Mouse (Mus musculus) WW6 (cell line): ENCODE measurements around the gene Ccdc148.

Source experiments
- DNase-seq: peaks from one replicate; pipeline ENCODE4 v3.0.0-alpha.2; 2013; ENCODE audit warnings: low read depth, low spot score

Ccdc148 gene

DNA sequence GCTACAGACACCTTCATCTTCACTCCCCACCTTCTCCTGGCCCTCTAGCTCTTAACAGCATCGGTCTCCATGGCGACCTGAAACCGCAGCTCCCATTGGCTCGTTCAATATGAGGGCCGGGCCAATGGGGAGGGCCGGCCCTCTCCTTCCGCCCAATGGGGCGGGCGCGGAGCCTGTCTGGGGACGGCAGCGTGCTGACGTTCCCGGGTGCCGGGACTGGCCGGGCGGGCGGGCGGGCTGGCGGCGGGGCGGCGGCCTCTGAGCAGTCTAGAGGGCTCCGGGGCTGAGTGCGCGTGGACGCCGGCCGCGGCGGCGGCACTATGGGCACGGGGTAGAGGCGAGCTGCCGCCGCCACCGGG is at the start of gene Ccdc148, which contains the start of gene Pkp4:
Gene Ccdc148, minus strand, starts transcription at position 79 of the 359 bp plus-strand sequence.
Gene Pkp4, plus strand, starts transcription at position 246 of the 359 bp plus-strand sequence.
- peak; percentile 87 for DNase-seq

DNA sequence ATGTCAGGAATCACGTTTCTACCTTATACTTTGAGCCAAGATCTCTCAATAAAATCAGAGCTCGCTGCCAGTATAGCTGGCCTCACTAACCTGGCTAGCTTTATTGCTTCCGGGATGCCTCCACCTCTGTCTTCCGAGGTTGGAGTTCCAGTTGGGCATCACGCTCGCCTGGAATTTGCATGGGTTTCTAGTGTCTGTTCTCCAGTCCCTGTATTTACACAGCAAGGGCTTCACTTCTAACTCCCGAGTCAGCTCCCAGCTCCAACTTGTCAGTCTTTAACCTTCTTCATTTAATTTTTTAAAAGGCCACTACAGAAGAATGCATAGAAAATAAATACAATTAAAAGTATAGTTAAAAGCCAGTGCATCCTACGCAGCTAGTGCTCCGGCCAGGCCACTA is 47.8 kb upstream of the Ccdc148 start:
- DNase-seq = no peak

DNA sequence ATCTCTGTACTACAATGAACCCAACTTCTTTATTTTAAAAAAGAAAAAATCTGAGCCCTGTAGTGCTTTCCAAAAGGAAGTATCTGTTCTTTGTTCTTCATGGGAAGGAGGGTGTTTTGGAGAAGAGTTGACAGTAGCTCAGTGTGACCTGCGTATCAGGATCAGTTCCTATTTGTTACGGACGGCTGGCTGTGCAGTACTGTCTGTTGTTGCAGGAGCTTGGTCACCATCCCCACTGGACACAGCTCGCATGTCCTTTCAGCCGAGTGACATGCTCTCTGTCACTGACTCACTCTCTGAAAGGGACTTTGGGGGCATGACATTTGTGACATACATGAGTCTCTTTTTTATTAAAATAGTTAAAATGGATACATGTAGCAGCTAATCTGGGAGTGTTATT is 47.2 kb upstream of the Ccdc148 start:
- DNase-seq = no peak

DNA sequence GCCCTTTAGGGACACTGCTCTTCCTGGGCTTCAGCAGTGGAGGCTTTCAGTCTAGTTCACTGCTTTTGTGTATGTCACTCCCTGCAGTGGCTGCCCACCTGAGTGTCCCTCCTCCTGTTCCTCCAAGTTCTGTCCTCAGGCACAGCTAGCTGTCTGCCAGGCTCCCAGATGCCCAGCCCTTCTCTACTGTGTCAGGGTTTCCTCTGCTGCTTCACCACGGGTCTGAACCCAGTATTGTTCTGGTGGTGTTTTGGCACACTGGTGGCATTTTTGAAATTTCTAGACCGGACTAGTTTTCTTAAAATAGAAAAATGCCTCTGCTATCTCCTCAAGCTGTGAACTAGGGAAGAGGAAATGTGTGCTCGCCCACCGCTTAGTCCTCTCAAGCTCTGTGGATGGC is 46.8 kb upstream of the Ccdc148 start:
- DNase-seq = no peak

DNA sequence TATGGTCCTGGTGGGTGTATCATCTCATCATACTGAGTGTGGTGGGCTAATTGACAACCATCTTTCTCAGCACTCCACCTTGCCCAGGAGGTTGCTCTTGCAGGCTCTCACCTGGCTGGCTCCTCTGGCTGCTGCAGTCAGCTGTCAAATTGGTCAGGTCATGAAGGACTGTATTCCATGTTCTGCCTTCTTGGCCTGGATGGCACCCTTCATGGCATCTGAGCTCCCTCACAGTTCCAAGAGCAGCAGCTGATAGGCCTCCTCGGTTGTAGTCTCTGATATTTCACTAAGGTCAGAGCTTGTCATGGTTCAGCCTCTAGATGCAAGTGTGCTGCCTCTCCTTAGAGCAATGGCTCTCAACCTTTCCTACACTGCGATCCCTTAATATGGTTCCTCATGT is 45.7 kb upstream of the Ccdc148 start:
- no peak for DNase-seq

DNA sequence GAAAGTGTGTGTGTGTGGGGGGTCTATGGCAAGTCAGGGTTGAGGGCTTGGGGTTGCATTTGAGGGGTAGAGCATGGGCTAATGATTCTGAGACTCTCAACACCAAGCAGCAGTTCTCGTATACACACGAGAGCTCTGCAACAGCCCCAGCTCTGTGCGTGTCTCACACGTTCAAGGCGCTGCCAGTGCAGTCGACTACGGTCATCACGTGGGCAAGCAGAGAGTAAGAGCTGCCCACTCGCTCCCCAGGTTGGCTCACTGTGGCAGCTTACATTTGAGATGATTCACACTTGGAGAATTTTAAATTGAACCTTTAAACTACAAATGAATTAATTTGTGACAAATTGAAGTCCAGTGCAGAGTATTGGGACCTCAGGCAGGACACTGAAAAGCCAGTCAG is 44.6 kb upstream of the Ccdc148 start:
- no peak for DNase-seq

DNA sequence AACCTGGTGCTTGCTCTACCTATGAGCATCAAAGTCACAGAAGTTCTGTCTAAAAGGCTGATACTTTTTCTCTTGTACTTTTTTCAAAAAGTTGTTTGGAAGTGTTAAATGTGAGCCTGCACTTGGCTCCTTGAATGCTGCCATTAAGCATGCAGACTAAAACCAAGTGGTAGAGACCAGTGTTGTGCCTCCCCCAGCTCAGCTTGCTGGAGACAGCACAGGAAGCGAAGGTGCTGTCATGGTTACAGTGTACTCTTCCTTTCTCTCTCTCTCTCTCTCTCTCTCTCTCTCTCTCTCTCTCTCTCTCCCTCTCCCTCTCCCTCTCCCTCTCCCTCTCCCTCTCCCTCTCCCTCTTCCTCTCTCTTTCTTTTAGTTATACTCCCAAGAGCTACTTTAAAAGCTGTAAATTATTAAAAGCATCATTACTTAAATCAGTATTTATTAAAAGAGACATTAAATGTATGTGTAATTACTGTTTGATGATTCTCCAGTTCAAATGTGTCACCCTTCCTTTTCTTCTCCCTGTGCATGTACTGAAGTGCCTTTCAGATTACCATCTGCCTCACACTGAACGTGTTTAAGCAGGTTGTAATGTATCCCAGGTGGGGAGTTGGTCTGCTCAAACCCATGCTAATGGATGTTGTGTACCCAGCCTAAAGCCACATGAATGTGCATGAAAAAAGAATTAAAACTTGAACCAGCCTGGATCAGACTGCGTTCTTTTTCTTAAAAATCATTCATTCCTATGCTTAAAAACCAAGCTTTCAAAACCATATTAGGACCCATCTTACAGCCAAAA is 43.3 kb upstream of the Ccdc148 start:
- DNase-seq = no peak

DNA sequence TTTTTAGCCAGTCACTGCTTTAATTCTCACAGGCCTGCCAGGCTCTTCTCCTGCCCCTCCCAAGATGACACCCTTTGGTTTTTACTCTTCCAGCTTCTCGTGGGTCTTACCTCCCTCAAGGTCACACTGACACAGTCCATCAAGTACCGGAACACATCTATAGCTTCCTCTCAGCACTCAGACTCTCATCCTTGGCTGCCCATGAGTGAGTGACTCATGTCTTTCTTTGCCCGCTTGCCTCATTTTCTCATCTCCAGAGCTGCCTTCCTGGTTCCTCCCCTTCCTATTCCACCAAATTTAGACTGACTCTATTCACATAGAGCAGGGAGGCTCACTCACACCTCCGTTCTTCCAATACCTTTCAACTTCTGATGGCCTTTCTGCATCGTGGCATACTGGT is 42.4 kb upstream of the Ccdc148 start:
- DNase-seq = no peak

DNA sequence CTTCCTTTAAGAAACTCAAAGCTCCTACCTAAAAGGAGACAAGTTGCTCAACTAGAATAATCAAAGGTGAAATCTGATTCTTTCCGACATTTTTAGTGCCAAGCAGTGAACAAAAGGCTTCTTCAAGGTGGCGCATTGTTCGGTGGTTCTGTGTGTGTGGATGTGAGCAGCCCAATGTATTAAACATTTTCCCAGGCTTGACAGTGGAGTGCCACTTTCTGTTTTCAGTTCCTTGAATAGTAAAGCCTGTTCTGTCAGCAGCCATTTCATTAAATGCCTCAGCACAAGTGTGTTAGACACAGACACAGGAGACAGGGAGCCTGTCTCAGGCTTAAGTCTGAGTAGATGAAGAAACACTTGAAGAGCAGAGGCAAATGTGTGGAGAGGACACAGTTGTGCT is 40.0 kb upstream of the Ccdc148 start:
- DNase-seq = no peak

DNA sequence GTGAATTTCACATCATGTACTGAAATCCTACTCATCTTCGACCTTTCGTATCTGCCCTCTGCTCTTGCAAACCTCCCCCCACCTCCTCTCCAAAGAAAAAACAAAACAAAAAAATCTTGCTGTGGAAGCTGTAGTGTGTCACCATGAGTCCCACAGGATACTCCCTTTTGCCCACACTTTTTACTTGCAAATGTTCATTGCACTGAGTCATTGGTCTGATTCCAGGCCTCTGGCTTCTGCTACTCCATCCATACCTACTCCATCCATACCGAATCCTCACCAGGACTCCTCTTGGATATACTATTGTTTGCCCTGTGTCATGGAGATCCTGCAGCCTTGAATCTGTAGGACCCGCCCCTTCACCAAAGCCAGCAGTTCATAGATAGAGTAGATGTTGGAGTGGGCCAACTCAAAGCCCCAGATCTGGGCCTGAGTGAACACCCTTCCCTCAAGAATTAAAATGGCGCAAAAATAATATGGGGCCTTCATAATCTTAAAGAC is 39.0 kb upstream of the Ccdc148 start:
- DNase-seq = no peak

DNA sequence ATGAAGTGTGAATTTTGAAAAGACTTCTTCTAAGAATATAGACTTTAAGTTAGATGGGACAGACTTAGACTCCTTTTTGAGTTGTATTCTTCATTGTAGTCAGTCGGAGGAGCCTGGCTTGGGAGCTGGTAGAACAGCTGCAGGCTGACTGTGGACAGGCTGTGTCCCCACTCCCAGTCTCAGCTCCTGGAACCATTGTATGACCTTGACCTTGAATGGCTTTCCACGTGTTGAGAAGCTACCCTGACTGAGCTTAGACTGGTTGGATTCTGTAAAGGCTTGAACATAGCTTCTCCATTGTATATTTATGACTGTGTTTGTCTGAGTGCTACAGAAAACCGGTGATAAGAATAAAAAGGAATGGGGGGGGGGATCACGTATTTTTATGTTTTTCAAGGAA is 36.7 kb upstream of the Ccdc148 start:
- no peak for DNase-seq

DNA sequence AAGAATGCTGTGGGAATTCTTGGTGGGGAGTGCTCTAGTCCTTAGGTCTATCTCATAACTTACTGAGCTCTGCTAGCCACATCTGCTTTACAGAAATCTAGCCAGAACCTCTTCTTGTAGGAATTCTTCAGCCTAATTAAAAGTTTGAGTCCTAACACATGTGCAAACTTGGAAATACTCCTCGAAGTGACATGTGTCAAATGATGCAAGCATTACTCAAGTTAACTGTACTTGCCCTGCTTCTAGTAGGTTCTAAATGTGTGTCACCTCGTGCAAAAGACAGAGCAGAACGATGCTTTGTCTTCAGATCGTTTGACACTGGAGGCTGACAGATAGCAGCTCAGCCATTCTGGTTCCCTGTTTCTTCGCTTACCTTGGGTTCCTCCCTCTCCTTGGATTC is 32.6 kb upstream of the Ccdc148 start:
- DNase-seq = no peak

DNA sequence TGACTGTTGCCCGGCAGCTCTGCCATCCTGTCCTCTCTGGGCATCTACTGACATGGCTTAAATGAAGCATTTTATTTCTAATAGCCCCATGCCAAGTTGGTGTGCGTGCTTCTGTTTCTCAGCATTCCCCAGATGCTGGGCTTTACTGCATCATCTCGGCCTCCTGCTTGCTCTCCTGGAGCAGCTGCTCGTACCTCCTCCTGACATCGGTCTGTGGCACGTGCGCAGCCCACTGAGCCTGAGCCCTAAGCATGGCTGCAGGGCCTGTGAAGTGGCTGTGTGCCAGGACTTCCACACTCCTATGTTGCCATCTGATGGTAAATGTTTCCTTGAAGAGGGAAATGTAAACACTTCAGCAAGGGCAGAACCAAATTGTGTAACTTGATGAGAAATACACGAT is 31.0 kb upstream of the Ccdc148 start:
- DNase-seq = no peak

DNA sequence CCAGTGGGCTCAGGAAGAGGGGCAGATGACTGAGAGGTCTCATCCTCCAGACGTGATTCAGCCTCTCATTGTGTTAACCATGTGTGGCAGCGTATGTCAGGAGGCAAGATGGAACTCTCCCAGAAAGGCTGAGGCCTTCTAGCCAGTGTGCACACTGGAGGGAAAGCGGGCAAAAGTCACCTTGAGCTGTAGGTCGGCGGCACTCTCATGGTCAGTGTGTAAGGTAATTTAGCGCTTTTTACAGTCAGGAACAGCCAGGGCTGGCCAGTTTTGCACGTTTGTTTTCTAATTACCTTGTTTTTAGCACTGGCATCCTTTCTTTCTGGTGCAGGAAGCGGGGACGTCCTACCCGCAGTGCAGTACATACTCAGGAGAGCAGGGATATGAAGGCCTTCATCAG is 29.7 kb upstream of the Ccdc148 start:
- DNase-seq = no peak

DNA sequence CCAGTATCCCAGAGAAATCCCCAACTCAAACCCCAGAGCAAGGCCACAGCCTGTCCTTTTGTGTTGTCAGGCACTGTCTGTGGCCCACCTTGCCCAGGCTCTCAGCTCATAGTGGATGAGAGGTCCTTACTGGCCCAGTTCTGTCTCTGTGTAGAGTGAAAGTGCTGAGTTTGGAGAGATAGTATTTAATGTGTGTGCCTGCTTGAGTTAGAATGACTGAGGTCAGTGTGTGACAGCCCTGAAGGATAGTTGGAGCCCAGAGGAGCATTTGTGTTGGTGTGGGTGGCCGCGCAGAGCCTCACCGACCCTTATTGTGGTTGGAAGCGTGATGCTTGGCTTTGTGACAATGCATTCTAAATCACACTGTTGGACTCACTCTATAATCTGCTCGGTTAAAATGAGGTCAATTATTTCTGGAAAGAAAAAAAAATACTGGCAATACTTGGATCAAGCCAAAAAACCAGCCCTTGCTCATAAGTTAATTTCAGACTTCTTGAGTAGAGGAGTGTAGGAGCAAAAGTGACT is 29.2 kb upstream of the Ccdc148 start:
- no peak for DNase-seq

DNA sequence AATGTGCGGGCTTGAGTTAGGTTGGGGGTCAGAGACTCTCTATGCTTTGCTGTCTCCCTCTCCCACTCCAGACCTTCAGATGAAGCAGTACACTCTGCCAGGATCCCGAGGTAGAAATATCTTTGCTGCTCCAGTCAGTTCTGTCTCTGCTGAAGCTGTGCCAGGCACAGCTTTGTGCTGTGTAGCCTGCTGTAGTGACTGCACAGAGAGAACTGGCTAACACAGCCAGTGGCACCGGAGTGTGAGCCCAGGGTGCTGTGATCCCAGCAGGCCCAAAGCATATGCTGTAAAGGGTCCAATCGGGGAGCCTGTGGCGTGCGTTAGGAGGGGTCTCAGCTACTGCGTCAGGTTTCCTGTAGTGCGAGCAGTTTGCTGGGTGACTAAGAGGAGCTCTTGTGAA is 27.8 kb upstream of the Ccdc148 start:
- DNase-seq = no peak

DNA sequence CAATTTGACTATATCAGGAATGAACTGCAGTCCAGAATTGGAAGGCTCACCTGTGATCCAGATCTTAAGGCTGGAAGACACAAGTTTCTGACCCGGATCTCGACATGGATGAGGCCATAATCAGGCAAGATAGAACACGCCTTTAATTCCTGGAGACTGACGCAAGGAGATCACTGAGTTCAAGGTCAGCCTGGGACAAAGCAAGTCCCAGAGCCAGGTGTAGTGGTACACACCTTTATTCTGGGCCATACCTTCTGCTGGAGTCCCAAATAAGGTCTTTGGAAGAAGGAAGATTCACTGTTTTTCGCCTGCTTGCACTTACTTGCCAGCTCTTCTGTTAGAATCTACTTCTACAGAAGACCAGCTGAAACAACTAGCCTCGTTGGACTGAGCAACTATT is 26.5 kb upstream of the Ccdc148 start:
- no peak for DNase-seq

DNA sequence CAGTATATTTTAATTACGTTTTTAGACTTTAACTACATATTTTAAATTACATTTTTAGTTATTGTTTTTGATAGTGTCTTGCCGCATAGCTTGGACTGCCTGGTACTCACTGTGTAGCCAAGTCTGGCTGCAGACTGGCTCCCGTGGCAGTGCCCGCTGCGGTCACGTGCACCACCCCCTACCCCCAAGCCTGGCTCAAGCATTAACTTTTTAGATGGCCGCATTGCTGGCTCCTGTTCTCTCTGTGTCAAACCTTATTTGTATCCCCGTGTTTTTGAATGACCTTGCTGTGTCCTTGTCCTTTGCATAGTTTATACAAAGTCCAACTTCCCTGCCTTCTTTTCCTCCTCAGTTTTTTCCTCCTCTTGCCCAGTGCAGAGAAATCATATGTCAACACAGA is 25.6 kb upstream of the Ccdc148 start:
- no peak for DNase-seq

DNA sequence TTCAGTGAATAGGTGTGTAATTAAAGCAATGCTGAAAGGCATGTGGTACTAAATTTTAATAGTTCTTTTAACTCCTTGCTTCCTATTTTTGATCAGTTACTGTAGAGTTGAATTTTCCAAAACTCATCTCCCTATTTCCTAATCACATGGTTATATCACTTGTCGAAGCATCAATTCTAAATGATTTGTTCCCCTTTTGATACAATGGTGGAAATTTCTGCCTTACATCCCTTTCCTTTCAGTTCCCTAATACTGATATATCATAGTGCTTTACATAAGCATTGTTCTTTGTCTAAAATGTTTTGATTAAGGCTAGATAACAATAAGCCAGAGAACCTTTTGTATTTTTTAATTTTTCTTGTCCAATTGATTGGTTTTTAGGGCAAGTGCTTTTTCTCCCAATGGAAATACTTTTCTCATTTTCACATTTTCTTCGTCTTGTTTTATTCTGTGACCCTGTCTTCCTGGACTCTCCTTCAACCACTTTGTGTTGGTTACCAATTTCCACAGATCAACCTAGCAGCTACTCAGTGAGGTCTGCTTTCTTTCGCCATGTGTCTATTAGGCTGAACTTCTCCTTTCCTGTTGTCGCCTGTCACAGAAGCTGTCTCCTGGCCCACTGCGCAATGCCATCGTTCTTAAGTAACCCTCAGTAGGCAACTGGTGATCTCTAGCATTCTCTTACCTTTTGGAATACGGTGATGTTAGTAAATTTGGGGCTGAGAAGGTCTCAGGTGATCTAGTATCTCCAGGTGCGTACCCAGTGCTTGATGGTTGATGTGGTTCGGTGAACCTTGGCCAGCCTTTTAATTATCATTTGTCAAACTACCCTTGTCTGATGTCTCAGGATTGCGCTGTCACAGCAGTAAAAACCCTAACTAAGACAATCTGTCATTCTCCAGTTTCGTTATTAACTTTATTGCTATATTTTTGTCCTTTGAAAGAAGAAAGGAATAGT is 23.9 kb upstream of the Ccdc148 start:
- DNase-seq = no peak

DNA sequence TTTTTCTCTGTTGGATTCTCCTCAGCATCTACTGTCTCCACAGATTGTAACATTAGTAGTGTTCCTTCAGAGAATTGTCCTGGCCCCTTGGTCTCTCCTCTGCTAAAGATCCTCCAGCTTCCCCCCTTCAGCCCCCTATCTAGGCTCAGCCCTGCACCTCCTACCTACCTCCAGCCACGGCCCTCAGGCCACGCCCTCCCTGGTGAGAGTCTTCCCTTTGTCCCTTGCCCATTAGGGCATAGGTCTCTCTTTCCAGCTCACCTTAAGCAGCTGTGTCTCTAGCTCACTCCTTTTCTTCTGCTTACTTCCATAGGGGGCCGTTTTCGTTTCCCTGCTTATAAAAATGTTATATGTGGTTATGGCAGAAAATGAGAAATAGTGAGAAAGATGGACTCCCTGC is 23.1 kb upstream of the Ccdc148 start:
- DNase-seq = no peak

DNA sequence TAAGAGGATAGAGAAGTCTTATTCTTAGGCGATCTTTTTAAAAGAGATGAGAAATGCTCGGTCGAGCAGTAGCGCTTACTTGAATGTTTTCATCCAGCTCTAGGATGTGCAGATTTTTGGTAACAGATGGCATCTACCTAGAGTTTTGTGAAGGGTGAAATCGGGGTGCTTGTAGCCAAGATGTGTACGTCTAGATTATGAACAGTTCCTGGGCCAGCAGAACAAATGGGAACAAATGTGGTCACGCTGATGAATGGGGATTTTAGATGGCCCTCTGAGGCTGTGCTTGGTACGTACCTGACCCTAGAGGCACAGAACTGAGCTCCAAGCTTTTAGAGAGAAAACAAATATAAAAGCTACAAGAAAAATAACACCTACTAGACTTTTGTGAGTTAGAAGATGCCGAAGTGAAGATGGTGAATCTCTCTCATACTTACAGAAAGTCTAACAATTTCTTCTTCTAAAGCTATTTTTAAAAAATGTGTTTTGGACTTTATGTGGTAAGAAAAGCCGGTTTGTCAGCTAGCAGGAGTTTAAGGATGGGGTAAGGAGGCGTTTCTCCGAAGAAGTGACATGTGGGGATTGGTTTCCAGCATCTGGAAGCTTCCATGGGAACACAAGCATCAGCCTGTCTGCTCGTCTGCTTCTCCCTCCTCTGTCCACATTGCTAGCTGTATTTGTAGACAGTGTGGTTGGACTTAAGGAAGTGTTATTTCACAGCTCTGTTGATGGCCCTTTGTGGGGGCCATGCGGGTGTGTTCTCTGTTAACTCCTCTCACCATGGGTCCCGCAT is 21.0 kb upstream of the Ccdc148 start:
- no peak for DNase-seq

DNA sequence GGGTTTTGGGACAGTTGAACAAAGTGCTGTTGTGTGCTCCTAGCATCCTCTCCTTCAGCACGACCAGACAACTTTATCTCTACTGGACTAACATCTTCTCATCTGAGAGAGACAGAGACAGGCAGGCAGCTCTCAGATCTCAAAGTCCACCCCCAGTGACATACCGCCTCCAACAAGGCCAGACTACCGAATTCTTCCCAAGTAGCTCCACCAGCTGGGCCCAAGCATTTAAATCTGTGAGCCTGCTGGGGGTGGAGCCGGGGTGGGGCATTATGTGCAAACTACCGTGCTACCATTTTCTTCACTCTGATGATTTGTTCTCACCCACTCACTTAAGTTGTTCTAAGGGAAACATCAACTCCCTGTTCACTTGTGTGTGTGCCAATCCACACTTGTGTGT is 19.0 kb upstream of the Ccdc148 start:
- no peak for DNase-seq
